Mouse (Mus musculus) thymus, postnatal 36 days (tissue): ENCODE measurements around the gene Ccp110.

Experiments used
- DNase-seq, 2 experiments: peaks; one replicate each; pipeline ENCODE4 v3.0.0; 2022; ENCODE audit warnings: mixed read lengths in 2 of 2

The Ccp110 gene

GRCm38 (mm10) chr7:118728846-118729587, 16.7 kb downstream of the Ccp110 start:
- no peak for DNase-seq

GRCm38 (mm10) chr7:118731781-118732180, 19.4 kb downstream of the Ccp110 start:
- DNase-seq: no peak

DNA sequence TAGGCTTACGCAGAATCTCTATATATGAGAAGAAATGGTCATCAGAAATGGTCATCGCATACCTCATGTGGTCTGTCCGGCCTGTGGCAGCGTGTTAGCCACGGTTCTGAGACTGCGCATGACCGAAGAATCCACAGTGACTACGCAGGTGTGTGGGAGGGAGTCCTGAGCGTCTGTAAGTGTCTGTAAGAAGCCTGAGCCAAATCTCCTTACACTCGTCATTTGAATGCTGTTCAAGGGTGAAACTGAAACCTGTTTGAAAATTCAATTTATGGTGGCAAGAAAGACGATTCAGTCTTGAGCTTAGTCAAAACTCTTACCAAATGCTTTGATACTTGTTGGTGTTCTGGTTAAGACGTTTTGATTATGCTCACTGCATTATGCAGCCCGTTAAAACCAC, 20.9 kb downstream of the Ccp110 start:
- DNase-seq: no peak

DNA sequence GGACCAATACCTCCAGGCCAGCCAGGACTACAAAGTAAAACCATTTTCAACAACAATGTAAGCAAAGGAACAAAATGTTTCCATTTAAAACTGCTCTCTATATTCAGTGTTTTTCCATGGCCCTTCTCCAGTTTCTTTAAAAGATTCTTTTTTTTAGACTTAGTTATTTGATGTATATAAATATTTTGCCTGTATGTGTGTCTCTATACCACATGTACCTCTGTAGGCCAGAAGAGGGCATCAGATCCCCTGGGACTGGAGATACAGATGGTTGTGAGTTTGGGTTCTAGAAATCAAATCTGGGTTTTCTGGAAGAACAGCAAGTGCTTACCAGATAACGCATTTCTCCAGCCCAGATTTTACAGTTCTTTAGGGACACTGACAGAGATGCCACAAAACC, 26.4 kb downstream of the Ccp110 start:
- DNase-seq: no peak

DNA sequence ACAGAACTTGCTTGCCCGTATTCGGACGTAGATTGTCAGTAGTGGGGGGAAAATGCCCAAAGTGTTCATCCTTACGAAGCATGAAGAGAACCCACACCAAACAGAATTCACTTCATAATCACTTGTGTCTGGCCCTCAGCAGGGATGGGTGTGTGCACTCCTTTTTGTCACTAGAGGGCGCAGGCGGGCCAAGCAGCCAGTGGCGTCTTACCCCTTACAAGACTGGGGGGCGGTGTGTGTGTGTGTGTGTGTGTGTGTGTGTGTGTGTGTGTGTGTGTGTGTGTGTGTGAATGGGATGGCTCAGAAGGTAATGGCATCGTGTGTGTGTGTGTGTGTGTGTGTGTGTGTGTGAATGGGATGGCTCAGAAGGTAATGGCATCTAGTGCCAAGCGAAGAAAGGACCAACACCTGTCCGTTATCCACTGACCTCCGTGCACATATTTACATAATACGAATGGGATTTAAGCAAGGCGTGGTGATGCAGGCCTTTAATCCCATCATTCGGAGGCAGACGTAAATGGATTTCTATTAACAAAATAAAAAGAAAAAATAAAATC, 27.7 kb downstream of the Ccp110 start, which contains the start of gene Vps35l:
Gene Vps35l (plus strand): TSS at position 252 of the 557 bp plus-strand sequence.
- peak; percentile 78 to 83 for DNase-seq

- DNase-seq: peak; percentile 92
Measured at GRCm38 (mm10) chr7:118740532-118741338, 28.4 kb downstream of the Ccp110 start.

- DNase-seq: no peak
Measured at GRCm38 (mm10) chr7:118742278-118742677, 29.9 kb downstream of the Ccp110 start.

DNA sequence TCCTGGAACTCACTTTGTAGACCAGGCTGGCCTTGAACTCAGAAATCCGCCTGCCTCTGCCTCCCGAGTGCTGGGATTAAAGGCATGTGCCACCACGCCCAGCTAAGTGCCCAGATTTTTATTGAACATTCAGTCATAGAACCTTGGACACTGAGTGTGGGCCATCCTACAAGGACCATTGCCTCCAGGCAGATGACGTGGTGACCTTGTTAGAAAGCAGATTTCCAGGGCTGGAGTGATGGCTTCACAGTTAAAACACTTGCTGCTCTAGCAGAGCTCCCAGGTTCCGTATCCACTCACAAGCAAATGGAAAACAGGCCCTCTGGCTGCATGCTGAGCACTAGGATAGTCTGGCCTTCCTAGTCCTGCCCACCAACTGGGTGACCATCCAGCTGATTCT, 32.4 kb downstream of the Ccp110 start:
- DNase-seq: no peak

- no peak for DNase-seq
Measured at GRCm38 (mm10) chr7:118747891-118748672, 35.7 kb downstream of the Ccp110 start.

GRCm38 (mm10) chr7:118749706-118750105, 37.4 kb downstream of the Ccp110 start:
- DNase-seq: no peak

DNA sequence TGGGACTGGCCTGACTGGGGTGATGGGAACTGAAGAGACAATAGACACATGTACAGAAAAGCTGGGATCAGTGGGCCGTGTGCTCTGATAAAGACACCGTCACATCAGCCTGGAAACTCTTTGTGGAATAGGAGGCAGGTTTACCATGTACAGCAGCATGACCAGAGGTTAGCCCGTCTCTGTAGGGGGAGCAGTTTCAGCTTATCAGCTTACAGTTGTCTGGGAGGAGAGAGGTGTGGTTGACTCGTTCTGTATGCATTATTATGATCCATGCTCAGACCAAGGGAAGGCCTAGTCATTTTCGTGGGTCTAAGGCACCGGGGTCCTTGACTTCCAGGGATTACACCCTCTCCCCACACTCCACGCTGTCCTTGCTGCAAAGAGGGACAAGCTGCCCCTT, 39.3 kb downstream of the Ccp110 start:
- DNase-seq: no peak

DNA sequence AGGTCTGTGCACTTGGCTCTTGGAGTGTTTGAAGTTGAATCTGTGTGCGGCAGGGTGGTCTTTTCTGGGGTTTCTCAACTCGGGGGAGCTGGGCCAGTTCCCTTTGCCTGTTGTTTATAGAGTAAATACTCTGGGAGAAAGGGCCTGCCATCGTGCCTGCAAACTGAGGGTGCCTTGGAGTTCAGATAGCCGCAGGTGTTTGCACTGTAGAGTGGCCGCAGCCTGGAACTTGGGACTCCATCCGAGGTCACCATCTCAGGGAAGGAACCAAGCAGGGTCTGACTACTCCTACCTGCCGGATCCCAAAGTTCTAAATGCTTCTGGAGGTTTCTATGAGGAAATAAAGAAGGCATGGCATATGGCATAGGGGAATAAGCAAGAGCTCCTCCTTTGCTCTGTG, 43.4 kb downstream of the Ccp110 start:
- DNase-seq: no peak

GRCm38 (mm10) chr7:118756490-118757265, 44.3 kb downstream of the Ccp110 start:
- DNase-seq: no peak

GRCm38 (mm10) chr7:118758369-118758768, 46.0 kb downstream of the Ccp110 start:
- no peak for DNase-seq

DNA sequence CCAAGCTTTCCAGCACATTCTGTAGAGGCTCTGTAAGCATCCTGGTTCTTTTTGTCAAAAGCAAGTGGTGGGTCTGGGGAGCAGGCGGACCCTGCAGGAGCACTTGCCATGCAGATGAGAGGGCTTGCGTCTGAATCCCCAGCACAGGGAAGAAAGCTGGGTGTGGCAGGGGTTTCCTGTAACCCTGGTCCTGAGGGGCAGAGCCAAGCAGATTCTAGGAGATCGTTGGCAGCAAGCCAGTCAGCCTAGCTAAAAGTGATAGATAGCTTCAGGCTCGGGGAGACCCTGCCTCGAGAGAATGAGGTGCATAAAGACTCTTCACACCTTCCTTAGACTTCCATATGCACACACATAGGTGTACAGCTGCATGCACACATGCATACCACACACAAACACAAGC, 47.0 kb downstream of the Ccp110 start:
- DNase-seq: no peak

- no peak for DNase-seq
Measured at GRCm38 (mm10) chr7:118763939-118764338, 51.6 kb downstream of the Ccp110 start.

DNA sequence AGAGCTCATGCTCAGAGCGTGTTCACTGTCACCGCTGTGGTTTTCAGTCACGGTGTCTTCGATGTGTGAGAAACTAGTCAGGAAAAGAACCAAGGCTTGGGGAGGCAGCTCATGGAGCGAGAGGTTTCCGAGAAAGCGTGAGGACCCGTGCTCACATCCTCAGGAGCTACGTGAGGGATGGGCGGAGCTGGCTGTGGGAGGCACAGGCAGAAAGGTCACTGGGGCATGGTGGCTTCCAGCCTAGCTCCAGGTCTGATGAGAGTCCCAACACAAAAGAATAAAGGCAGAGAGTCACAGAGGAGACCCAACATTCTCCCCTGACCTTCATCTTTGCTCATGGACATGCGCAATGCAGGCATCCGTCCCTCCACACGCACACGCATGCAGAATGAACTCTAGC, 52.4 kb downstream of the Ccp110 start:
- DNase-seq: no peak

DNA sequence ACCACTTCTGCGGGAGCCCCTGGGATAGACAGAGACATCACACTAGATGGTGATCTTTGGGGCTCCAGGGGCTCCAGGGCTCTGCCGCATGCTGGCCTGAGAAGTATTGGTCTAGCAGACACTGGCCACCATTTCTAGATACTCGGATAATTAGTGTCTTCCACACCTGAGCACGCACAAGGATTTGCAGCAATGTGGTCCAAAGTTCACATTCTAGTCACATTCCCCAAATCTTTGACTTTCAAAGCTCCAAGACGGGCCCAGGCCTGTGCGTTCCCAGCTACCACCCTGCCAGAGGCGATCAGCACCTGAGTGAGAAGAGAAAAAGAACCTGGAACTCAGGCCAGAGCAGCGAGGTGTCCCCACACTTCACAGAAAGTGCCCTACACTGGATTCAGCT, 53.3 kb downstream of the Ccp110 start:
- no peak for DNase-seq

DNA sequence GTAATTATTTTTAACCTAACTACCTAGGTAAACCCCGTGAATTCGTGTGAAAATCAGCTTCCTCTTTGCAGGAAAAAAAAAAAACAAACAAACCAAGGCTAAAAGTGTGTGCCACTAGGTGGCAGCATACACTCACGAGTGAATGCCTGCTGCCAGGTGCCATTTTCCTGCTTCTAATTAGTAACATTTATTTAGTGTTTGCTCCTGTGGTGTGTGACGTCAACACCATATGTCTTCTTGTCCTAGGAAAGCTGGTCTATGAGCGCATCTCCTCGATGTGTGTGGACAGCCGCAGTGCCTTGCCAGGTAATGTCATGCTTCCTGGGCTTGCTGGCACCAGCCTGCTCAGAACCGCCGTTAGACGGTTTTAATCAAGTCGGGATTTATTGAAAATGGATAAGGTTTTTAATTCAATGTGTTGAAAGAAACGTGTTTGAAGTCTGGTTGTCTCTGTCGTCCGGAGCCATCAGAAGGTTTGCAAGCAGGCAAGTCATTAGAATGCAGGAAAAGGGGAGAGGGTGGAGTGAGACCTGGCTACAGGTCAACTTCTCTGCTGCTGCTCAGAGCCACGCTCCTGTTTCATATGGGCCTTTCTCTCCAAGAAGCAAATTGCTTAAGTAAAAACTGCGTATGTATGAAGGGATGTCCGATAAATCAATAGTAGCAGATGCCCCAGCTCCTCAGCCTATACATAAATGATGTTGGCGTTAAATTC, 53.9 kb downstream of the Ccp110 start:
- DNase-seq: peak; percentile 23 to 41

GRCm38 (mm10) chr7:118766834-118767224, 54.5 kb downstream of the Ccp110 start:
- DNase-seq: no peak

DNA sequence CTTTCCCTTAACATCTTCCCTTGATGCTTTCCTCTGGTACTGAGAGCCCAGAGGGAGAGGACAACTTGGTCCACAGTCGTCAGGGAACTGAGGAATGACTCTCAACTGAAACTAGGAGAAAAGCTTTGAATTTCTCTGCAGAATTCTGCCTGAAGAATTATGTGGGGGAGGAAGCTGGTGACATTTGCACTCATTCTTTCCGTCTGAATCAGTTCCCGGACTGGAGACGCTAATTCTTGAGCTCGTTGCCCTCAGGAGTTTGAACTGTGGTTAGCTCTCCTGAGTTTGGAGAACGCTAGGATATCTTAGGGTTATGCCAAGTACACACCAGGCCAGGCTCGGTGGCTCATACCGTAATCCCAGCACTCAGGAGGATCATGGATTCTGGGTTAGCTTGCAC, 56.9 kb downstream of the Ccp110 start:
- DNase-seq: no peak

DNA sequence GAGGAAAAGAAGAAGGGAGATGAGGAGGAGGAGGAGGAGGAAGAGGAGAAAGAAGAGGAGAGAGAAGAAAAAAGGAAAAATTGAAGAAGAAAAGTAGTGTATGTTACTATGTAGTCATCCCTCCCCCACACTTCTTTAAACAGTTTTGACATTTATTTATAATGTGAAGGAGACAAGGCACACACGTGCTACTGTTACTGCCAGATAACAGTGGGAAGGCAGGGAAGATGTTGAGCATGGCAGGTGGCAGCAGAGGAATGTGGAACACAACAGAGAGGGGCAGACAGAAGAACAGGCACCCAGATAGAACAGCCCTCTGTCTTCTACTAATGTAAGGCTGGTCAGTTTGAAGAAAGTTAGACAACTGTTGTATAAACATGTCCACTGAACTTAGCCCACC, 57.3 kb downstream of the Ccp110 start:
- no peak for DNase-seq
